Mouse (Mus musculus) lung, embryonic 16.5 days (tissue): Measurements from ENCODE around the gene Gm21954. TPM values are rescaled to one million over a fixed set of nuclear protein-coding genes. Genes with fewer than 3 reads are reported as not detected.

Experiments used
- ATAC-seq: fragments of 200-750 bp; cut with Nextera tagmentation; 2 replicates; pipeline ENCODE4 v1.8.0; 2017; ENCODE audit warnings: low read depth, mild to moderate bottlenecking, moderate library complexity
- H3K27ac ChIP-seq: fragments of 300-500 bp; sonication (generic); 2 replicates; pipeline ENCODE4 v1.5.1; 2014; ENCODE audit warnings: mild to moderate bottlenecking, control low read depth, low read length
- H3K27me3 ChIP-seq: fragments of 300-500 bp; sonication (generic); 2 replicates; pipeline ENCODE4 v1.6.1; 2014; ENCODE audit warnings: low read depth, low read length, mixed read lengths; ENCODE audit not compliant: control insufficient read depth, insufficient read depth
- H3K36me3 ChIP-seq: fragments of 300-500 bp; sonication (generic); 2 replicates; pipeline ENCODE4 v1.6.1; 2014; ENCODE audit warnings: low read length; ENCODE audit not compliant: control insufficient read depth, insufficient read depth
- H3K4me1 ChIP-seq: fragments of 300-500 bp; sonication (generic); replicated peaks from 2 replicates; pipeline ENCODE4 v1.6.1; 2014; ENCODE audit warnings: low read length, mixed read lengths; ENCODE audit not compliant: control insufficient read depth, insufficient read depth
- H3K4me2 ChIP-seq: fragments of 300-500 bp; sonication (generic); 2 replicates; pipeline ENCODE4 v1.6.1; 2014; ENCODE audit warnings: low read depth, low read length, control low read depth
- H3K4me3 ChIP-seq: fragments of 300-500 bp; sonication (generic); 2 replicates; pipeline ENCODE4 v1.5.1; 2014; ENCODE audit warnings: mild to moderate bottlenecking, low read length, control low read depth
- H3K9ac ChIP-seq: fragments of 300-500 bp; sonication (generic); 2 replicates; pipeline ENCODE4 v1.6.1; 2014; ENCODE audit warnings: low read length, control low read depth
- H3K9me3 ChIP-seq: fragments of 300-500 bp; sonication (generic); 2 replicates; pipeline ENCODE4 v1.6.1; 2016; ENCODE audit warnings: low read length; ENCODE audit not compliant: control insufficient read depth
- WGBS: fragments of 180-500 bp; shearing (Covaris S2); extraction: QIAGEN DNeasy Blood & Tissue Kit; methylation state at CpG from one replicate; pipeline ENCODE4 v1.1.7; 2014; 5-methylcytosine and 5-hydroxymethylcytosine counted together
- polyA plus RNA-seq: library from polyadenylated mRNA; unstranded; fragments of >200 nt; fragmentation: Nextera tagmentation; extraction: Ambion mirVana; gene quantifications from 2 replicates; pipeline ENCODE4 v1.2.1, GENCODE M21; 2015

Gene Gm21954
- polyA plus RNA-seq, 1 experiment from 2014 or later = not detected

DNA sequence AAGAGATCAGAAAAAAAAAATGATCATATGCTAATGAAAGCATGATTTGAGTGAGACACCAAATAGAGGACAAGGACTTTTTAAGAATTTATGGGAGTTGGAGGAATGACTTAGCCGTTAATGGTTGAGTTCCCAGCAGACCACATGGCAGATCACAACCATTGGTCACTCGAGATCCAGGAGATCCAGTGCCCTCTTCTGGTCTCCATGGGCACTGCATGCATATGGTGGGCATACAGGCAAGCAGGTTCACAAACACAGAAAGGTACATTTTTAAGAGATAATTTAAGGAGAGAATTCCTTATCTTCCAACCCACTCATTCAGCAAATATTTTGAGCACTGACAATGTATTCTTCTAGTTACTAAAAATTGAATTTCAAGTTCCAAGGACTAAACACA is 22.9 kb downstream of the Gm21954 start:
- 82% methylated on average over 2 of the region's 2 CpGs for WGBS

DNA sequence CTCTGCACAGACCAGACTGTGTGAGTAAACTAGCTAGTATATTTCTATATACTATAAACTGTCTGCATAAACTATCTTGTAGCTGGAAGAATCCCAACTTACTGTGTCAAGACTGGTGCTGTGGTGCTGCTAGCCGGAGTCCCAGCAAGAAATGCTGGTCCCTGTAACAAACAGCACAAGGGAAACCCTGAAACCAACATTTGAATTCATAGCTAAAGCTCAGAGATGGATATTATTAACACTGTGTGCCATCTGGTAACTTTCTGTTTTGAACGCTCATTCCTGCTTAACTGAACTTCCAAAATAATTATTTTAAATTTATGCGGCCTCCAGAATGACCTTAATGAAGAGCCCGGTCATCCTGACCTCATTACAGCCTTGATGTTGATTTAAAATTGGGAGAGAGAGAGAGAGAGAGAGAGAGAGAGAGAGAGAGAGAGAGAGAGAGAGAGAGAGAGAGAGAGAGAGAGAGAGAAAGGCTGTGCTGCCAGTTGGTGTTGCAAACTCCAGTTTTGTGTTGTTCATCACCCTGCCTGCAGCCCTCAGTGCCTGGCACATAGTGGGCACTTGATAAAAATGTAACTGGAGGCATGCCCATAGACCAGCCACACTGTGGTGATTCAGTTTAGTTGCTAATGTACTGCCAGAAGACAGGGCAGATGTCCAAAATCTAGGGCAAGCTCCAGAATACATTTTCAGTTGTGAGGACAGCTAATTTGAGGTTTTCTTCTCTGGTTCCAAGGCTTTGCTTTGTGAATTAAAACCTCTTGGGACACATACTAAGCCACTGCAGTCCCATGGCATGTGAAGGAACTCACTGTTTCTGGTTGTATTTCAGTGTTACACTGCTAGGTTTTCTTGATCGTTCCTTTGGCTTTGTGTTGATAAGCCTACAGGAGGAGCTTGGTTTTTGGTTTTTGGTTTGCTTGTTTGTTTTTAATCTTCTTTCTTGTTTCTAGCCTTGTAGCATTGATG is 24.2 kb downstream of the Gm21954 start:
- WGBS = 66% methylated on average over 5 of the region's 5 CpGs
- Histone ChIP-seq H3K36me3 (no peaks in the 10 kb centered on the region), H3K4me2 (no peak overlapping the region), H3K4me3 (no peak overlapping the region), H3K9ac (no peak overlapping the region), H3K4me1 (no peaks in the 10 kb centered on the region), H3K27me3 (no peaks in the 10 kb centered on the region), H3K27ac (no peak overlapping the region), H3K9me3 (no peaks in the 10 kb centered on the region)
- 0 out of 2 replicates have a peak, but pooled peaks have one; percentile 45 for ATAC-seq

More for the DNA sequence above, 22.9 kb downstream of the Gm21954 start:
- no peaks in the 10 kb centered on the region for H3K4me1 ChIP-seq
- H3K4me3 ChIP-seq = no peak overlapping the region
- no peak overlapping the region for H3K27ac ChIP-seq
- no peaks in the 10 kb centered on the region for H3K27me3 ChIP-seq
- H3K36me3 ChIP-seq = no peaks in the 10 kb centered on the region
- H3K4me2 ChIP-seq = no peak overlapping the region
- no peaks in the 10 kb centered on the region for H3K9me3 ChIP-seq
- no peak overlapping the region for H3K9ac ChIP-seq
- no peak for ATAC-seq

DNA sequence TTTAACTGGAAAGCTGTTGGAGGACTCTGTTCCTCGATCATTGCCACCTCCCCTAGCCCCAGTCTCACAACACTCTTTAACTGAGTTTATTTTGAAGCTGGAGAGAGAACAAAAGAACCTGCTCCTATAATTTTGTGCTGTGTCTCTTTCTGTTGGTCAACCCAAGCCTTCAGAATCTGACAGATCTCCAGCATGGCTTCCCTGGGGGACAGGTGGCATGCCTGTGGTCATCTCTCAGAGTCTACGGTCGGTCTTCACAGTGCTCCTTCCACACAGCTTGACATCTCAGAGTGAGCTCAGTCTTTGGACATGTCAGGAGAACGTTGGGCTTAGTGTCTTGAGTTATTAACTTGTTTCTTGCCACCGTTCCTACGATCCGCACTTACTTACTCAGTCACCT is 25.3 kb downstream of the Gm21954 start:
- WGBS = 83% methylated on average over 7 of the region's 7 CpGs
- no peaks in the 10 kb centered on the region for H3K27me3 ChIP-seq
- no peak for ATAC-seq
- no peak overlapping the region for H3K4me3 ChIP-seq
- H3K36me3 ChIP-seq = no peaks in the 10 kb centered on the region
- no peaks in the 10 kb centered on the region for H3K9me3 ChIP-seq
- H3K4me1 ChIP-seq = no peaks in the 10 kb centered on the region
- no peak overlapping the region for H3K4me2 ChIP-seq
- no peak overlapping the region for H3K9ac ChIP-seq
- no peak overlapping the region for H3K27ac ChIP-seq

DNA sequence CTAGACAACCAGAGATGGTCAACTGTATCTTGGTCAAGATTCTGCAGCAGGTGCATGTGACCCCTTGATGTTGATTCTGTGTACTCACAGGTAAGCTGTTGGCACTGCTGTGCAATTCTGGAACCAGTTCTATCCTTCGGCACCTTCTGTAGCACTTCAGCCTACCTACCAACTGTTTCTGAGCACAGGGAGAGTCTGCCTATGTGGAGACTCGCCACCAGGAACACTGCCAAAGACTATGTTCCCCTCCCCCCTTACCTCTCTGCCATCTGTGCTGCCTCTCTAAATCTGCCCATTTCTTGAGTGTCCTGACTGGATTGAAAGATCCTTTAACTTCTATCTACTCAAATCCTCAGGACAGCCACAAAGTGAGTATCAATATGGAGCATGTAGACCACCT is 28.3 kb downstream of the Gm21954 start:
- ATAC-seq = no peak
- H3K9me3 ChIP-seq = no peaks in the 10 kb centered on the region
- no peak overlapping the region for H3K4me2 ChIP-seq
- H3K27ac ChIP-seq = no peak overlapping the region
- H3K4me3 ChIP-seq = no peak overlapping the region
- WGBS = 79% methylated on average over 2 of the region's 2 CpGs
- no peaks in the 10 kb centered on the region for H3K27me3 ChIP-seq
- no peaks in the 10 kb centered on the region for H3K36me3 ChIP-seq
- H3K4me1 ChIP-seq = no peaks in the 10 kb centered on the region
- no peak overlapping the region for H3K9ac ChIP-seq

DNA sequence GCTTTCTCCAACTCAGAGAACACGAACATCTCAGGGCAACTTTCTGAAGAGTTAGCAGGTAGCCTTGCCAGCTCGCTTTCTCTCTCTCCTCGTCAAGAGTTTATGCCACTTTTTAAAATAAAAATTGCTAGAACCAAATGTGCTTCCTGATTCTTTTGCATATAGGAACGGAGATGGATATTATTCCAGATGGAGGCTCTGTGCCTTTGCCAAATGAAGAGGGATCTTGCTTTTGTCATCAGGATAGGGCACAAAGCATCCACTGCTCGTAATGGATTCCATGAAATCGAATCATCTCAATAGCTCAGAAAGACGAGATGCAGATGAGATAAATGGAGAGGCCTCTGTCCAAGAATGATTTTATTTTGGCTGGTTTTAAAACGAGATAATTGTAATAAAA is 28.7 kb downstream of the Gm21954 start:
- no peaks in the 10 kb centered on the region for H3K27me3 ChIP-seq
- no peak overlapping the region for H3K27ac ChIP-seq
- no peaks in the 10 kb centered on the region for H3K4me1 ChIP-seq
- H3K9ac ChIP-seq = no peak overlapping the region
- WGBS = 79% methylated on average over 8 of the region's 8 CpGs
- no peak overlapping the region for H3K4me3 ChIP-seq
- no peaks in the 10 kb centered on the region for H3K36me3 ChIP-seq
- no peak for ATAC-seq
- H3K9me3 ChIP-seq = no peaks in the 10 kb centered on the region
- no peak overlapping the region for H3K4me2 ChIP-seq

DNA sequence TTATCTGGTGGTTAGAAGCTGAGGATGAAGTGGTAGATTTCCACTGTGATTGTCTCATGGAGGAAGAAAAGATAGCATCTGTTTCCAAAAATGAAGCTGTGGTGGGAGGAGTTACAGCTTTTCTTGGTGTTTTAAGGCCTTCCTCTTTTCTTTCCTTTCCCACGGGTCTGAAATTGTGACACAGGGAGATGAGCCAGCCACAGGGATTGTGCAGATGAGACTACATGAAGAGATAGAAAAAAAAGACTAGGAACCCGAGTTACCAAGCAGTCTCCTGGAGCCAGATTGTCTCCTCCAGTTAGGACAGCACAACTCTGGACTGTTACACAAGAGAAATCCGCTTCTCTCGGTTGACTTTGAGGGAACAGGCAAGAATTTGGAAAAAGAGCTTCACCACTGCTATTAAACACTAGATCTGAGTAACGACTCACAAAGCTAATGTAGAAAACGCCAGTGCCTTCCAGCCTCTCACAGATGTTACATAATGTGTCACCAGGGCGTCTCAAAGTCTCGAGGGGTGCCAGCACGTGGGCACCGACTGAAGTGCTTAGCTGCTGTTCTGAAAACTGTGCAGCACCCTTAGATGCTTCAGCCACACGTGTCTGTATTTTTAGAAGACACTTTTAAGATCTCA is 29.9 kb downstream of the Gm21954 start:
- no peak overlapping the region for H3K4me3 ChIP-seq
- 68% methylated on average over 11 of the region's 11 CpGs for WGBS

DNA sequence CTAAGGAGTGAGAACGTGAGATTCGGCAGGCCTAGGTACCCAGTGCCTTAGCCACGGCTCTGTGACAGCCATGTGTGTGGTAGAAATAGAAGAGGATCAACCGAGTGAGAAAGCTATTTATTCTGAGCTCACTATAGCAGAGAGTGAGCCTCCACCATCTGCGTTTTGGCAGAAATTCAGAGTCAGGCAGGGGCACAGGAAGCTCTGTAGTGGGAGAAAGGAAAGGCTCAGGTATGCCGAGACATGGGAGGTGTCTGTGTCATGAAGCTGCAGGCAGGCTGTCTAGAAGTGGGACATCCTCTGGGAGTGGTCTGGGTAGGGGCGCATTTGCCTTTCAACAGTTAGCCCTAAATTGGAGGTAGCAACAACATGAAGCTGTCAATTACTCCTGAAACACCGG is 31.7 kb downstream of the Gm21954 start:
- no peak overlapping the region for H3K4me2 ChIP-seq
- H3K4me3 ChIP-seq = no peak overlapping the region
- no peak for ATAC-seq
- H3K9me3 ChIP-seq = no peaks in the 10 kb centered on the region
- no peak overlapping the region for H3K27ac ChIP-seq
- no peaks in the 10 kb centered on the region for H3K36me3 ChIP-seq
- 38% methylated on average over 8 of the region's 8 CpGs for WGBS
- H3K27me3 ChIP-seq = no peaks in the 10 kb centered on the region
- H3K9ac ChIP-seq = no peak overlapping the region
- no peaks in the 10 kb centered on the region for H3K4me1 ChIP-seq

More for the DNA sequence above, 29.9 kb downstream of the Gm21954 start:
- no peaks in the 10 kb centered on the region for H3K4me1 ChIP-seq
- no peak overlapping the region for H3K9ac ChIP-seq
- H3K9me3 ChIP-seq = no peaks in the 10 kb centered on the region
- no peak overlapping the region for H3K4me2 ChIP-seq
- no peak for ATAC-seq
- no peaks in the 10 kb centered on the region for H3K36me3 ChIP-seq
- H3K27ac ChIP-seq = no peak overlapping the region
- H3K27me3 ChIP-seq = no peaks in the 10 kb centered on the region

DNA sequence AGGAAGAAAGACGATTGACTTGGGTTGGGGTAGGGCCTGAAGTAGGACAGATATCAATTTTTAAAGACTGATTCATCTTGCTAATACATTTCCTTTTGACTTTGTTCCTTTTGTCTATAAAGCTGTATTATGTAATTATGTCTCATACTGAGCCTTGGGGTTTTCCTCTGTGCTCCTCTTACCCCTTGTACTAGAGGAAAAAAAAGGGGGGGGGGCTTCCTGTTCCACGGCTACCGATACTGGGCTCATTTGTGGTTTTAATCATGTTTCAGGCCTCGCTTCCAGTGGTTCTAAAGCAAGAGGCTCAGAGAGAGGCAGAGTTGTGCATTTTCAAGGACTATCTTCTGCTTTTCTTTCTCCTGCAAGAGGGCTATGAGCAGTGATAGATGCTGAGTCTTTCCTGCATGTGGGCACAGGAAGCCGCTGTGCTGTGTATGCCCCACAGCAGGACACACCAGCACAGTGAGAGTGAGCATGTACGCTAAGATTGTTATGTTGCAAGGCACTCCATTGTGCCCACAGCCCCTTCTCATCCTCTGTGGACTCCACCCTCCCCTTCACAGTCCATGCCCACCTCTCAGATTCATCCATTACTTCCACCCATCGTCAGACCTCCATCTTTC is 33.1 kb downstream of the Gm21954 start:
- 73% methylated on average over 7 of the region's 7 CpGs for WGBS
- H3K27ac ChIP-seq = no peak overlapping the region

DNA sequence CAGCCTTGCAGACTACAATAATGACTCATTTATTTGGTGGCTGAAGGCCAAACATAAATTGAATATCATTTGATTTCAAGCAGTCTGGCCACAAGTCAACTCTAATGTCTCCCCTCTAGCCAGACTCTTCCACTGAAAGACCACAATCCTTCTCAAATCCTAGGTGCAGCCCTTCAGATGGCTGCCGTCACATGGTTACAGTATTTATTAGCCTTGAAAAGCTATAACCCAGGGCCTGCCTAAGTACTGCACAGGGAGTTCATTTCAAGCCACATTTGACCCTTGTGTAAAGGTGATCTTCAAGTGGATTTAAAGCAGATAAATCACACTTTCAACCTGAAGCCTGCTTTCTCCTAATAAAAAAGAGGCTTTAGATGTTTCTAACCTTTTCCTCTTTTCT is 37.7 kb downstream of the Gm21954 start:
- 60% methylated on average over 1 of the region's 1 CpGs for WGBS
- Histone ChIP-seq H3K27ac (no peak overlapping the region), H3K27me3 (no peaks in the 10 kb centered on the region), H3K4me3 (no peak overlapping the region), H3K36me3 (no peaks in the 10 kb centered on the region), H3K9me3 (no peaks in the 10 kb centered on the region), H3K9ac (no peak overlapping the region), H3K4me2 (no peak overlapping the region), H3K4me1 (no peaks in the 10 kb centered on the region)
- ATAC-seq = no peak

More for the DNA sequence above, 33.1 kb downstream of the Gm21954 start:
- Histone ChIP-seq H3K27me3 (no peaks in the 10 kb centered on the region), H3K4me1 (no peaks in the 10 kb centered on the region), H3K9me3 (no peaks in the 10 kb centered on the region), H3K36me3 (no peaks in the 10 kb centered on the region), H3K4me3 (no peak overlapping the region), H3K9ac (no peak overlapping the region), H3K4me2 (no peak overlapping the region)
- ATAC-seq = no peak
